Mouse (Mus musculus) activated CD4-positive, CD25-positive, alpha-beta regulatory T cell, adult 4 months (primary cell): ENCODE measurements around the gene Pmepa1. TPM values are rescaled to one million over a fixed set of nuclear protein-coding genes. Genes with fewer than 3 reads are reported as not detected.

ENCODE experiments used
- ATAC-seq: one replicate; pipeline ENCODE4 v1.8.0; 2017
- polyA plus RNA-seq, 2 experiments: library from polyadenylated mRNA; unstranded; fragments of 100-300 nt; shearing (Covaris generic); gene quantifications; one replicate each; pipeline ENCODE4 v1.2.1; 2017

Gene Pmepa1
- polyA plus RNA-seq, 2 experiments from 2014 or later, result 8.8 to 12.2 TPM

GRCm38 (mm10) chr2:173224832-173225231, 51.5 kb downstream of the Pmepa1 start:
- ATAC-seq, result no peak

GRCm38 (mm10) chr2:173224097-173224496, 52.2 kb downstream of the Pmepa1 start:
- ATAC-seq, result no peak

DNA sequence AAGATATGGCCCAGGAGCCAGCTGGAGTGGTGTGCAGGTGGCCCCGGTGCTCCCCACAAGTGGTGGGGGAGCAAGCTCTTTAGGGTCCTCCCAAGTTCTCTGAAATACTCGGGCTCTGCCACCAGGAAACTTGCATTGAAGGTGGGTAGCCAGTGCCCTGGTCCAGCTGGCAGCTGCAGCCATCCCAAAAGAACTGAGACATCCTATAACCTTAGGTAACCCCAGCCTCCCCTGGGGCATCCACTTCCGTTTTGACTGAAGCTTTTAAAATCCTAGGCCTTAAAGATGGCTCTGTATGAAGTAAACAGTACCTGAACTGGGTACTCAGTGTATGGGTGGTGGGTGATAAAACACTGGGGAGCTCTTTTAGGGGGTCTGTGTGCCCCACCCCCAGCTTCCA, 52.8 kb downstream of the Pmepa1 start:
- ATAC-seq, result no peak

GRCm38 (mm10) chr2:173220754-173221153, 55.6 kb downstream of the Pmepa1 start:
- no peak for ATAC-seq

- ATAC-seq, result peak; percentile 13
Measured at GRCm38 (mm10) chr2:173219256-173219954, 56.9 kb downstream of the Pmepa1 start.

DNA sequence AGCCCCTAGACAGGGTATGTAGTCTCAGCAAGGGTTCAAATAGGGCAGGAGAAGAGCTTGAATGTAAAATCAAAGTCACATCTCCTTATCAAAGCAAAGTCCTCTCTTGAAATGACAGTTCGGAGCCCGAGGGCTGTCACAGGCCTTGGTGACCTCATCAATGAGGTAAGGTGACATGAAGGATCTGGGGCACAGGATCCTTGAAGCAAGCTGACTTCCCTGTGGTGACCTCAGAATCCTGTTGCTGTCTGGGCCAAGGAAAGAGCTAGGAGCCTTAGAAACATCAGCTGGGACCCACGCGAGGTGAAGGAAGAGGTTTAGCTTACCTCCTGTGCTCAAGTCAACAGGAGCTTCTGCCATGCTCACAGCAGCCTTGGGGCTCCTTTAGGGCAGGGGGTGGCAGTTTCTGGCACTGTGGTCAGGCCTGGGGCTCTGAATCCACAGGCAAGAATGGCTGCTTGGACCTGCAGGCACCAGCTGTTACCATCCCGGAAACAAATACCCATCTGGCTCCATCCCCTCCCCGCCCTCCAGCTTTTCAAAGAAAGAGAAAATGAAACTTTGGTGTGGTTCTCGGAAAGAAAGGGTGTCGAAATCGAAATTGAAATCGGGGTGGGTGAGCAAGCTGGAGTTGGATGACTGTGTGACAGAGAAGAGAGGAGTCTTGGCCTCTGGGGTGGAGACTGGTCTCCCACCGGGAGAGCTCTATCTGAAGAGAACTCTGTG, 57.8 kb downstream of the Pmepa1 start, which contains the start of gene Zbp1:
Zbp1 (minus strand) TSS at position 508 of the 726 bp plus-strand sequence.
- peak; percentile 96 for ATAC-seq

DNA sequence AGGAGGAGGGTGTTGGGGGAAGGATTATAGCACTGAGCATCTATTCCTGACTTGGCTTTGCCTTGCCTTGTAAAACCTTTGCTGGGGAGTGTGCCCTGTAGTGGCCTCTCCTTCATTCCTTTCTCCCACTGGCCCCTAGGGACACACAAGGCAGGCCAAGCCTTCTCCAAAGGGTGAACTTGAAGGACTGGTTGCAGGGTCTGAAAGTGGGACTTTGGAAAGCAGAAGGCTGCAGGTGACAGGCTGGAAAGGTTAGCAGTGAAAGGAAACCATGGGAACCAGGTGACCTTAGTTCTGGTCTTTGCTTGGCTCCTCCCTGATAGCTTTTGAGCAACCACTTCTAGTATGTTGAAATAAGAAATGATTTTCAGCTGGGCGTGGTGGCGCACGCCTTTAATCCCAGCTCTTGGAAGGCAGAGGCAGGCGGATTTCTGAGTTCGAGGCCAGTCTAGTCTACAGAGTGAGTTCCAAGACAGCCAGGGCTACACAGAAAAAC, 58.5 kb downstream of the Pmepa1 start:
- ATAC-seq, result no peak

DNA sequence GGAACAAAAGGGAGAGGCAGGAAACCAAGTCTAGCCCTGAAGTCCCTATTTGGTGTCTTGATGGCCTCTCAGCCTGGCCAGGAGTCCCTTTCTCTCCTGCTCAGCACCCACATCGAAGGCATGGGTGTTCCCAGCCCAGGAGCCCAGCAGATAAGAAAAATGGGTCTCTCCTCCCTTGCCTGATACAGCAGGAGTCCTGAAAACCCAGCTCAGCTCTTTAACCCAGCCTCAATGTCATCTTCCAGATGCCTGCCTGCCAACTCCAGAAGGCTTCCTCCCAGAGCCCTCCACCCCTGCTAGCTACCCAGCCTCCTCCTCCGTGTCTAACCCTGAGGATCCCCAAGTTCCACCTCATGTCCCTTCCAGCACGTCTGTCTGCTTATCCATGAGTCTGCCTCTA, 59.1 kb downstream of the Pmepa1 start:
- no peak for ATAC-seq

DNA sequence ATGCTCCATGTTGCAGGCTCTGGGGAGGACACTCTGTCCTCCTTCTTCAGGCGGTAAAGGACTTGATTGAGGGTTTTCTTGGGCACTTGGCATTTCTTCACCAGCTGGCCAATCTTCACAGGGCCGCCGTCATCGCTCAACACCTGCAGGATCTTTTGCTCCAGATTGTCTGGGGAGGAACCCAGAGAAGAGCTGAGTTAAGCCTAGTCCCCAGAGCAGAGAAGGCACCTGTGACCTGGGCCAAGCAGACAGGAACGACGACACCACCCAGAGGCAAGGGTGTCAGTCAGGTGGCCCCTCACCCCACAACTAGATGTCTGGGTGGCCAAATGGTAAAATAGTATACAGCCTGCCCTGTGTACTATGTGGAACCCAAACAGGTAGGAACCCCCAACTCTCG, 59.5 kb downstream of the Pmepa1 start:
- ATAC-seq, result no peak

GRCm38 (mm10) chr2:173212227-173212626, 64.1 kb downstream of the Pmepa1 start:
- ATAC-seq, result no peak

DNA sequence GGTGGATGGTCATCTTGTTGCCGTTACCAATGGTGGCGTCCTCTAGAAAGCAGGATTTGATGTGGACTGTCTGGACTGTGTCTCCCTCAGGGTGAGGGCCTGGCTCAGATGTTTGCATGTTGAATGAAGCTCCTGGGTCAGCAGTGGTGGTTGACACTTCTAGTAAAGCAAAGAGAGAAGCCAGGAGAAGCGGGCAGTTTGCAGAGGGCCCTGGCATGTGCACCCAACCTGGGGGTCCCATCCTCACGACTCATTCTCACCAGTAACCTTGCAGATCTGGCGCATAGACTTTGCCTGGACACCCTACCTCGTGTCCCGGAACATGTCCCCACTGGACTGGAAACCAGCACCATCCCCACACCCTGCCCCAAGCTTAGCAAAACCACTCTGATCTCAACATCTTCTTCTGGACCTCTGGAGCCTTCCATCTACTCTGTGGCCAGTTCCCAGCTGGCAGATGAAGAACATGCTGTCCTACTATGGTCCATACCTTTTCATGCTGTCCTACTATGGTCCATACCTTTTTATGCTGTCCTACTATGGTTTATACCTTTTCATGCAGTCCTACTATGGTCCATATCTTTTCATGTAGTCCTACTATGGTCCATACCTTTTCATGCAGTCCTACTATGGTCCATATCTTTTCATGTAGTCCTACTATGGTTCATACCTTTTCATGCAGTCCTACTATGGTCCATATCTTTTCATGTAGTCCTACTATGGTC, 67.1 kb downstream of the Pmepa1 start:
- no peak for ATAC-seq

DNA sequence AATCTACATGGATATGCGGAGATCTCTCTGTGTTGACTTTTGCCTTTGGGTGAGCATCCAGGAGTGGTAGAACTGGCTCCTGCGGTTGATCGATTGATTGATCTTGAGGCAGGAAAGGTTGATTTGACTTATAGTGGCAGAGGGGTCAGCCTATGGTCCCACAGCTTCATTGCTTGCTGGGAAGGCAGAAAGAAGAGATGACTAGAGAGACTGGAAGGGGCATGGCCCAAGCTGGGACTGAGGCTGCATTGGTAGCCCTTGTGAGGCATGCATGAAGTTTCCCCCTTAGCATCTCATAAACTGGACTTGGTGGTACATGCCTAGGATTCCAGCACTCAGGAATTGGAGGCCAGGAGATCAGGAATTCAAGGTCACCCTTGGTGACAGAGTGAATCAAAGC, 69.3 kb downstream of the Pmepa1 start:
- no peak for ATAC-seq

DNA sequence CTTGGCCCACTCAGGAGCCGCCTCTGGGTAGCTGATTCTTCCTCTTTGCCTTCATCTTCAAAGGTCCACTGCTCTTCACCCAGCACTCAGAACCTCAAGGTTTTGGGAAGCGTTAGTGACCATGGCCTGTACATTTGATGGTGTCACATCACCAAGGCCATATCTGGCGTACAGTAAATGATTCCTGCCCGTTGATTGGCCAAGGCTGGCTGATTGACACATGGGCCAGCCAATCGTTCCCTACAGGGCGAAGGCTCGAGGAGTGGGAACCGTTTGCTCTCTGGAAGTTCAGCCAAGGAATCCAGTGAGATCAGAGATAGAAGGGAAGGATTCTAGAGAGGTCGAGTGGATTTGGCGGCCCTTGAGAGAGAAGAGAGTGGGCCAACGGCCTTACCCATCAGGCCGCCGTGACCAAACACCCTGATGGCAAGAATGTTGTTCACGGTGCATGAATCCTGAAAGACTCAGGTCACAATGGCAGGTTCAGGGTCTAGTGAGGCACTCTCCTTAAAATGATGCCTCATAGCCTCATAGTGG, 70.7 kb downstream of the Pmepa1 start:
- no peak for ATAC-seq

DNA sequence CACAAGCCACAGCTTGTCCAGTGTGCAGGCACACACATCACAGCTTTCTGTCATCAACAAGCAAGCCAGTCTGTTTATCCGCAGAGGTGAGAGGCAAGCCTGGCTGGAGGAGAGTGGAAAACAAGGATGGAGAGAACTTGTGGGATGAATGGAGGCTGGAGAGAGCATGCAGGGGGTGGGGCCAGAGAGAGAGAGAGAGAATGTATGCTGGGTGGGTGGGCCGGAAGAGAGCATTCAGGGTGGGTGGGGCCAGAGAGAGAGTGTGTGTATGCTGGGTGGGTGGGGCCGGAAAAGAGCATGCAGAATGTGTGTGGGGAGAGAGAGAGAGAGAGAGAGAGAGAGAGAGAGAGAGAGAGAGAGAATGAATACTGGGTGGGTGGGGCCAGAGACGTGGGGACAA, 71.7 kb downstream of the Pmepa1 start:
- no peak for ATAC-seq

GRCm38 (mm10) chr2:173203726-173204125, 72.6 kb downstream of the Pmepa1 start:
- no peak for ATAC-seq

DNA sequence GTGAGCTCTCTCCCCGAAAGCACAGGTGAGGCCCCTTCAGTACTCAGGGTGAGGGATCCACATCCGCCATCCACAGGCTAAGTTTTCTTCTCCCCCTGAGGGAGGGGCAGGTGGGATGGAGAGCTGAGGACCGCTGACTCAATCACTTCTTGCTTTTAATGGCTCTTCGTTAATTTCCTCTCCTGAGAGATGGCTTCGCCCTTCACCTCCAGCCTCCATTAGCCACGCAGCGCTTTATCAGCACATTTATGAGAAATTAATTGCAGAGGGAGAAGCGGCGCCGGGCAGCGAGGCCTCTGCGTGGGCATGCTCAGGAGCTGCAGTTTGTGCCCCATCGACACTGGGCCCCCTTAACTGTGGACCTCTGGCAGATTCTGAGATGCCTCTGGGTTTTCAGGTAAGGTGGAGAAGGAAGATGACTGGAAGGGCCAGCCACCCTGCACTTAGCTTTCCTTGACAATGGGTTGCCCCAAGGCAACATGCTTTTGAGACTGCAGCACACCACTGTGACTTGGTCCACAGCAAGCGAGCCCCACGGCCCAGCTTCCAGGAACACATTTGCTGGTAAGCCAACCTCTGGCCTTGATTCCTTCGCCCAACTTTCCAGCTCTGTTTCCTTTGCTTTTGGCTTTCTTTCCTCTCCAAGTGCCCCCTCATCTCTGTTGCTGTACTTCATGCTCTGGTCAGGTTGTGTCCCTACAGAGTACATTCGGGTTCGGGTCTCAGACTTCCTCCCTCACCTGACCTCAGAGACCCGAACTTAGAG, 73.2 kb downstream of the Pmepa1 start:
- no peak for ATAC-seq

- ATAC-seq, result no peak
Measured at GRCm38 (mm10) chr2:173194796-173195195, 81.5 kb downstream of the Pmepa1 start.

DNA sequence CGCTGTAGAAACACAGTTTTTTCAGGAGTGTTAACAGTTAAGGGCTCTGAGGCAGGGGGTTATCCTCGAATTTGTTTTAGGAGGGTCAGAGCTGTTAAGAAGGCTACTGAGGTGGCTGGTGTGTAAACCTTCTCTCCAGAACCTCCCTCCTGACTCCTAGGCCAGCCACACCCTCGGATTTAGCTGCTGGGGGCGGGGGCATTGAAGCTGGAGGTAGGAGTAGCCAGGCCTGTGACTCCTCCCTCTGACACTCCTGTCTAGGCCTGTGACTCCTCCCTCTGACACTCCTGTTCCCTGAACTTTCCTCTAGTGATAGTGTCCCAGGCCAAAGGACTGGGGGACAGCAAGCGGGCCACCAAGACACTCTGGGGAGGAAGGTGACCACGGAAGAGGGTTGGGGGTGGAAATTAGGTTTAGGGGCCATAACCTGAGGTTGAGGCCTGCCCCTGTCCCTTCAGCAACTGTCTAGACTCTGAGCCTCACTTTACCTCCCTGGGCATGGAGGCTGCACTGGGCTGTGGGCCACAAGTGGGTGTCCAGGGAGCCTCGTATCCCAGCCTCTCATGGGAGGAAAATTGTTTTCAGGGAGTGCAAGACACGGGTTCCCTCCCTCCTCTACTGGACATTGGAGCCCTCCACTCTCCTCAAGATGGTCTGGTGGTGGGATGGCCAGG, 89.0 kb downstream of the Pmepa1 start:
- no peak for ATAC-seq

DNA sequence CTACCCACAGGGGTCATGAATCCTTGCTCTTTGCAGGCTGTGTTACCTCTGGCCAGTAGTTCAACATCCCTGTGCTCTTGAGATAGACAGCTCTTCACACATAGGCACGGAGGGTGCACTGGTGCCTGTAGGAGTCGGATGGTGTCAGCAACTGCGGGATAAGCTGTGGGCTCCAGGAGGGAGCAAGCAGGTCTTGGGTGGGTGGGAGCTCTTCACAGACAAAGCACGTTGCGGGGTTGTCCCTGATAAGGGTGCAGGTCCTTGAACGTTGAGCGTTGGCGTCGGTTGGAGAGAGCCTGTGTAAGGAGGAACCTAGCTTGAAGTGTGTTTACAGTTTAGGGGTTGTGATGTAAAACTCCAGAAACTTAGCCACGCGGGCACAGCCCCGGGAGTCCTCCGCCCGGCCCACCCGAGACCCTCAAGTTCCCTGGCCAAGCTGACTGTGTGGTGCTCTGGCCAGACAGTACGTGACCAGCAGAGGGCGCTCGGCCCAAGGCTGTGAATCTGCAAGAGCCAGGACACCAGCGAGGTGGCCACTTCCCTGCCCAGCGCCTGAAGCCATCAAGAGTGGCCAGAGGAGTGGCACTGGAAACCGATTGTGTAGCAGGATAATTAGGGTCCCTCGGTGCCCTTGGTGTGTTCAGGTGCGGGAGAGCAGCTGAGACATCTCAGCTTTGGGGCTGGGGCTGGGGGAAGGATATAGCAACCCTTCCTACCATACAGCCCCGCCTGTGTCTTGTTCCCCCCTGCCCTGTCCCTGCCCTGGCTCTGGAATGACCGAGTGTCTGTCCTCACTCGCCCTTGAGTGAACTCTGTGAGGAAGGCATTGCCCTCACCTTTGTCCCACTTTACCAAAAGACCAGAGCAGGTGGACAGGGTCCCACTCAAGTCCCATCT, 90.0 kb downstream of the Pmepa1 start:
- ATAC-seq, result peak; percentile 56

DNA sequence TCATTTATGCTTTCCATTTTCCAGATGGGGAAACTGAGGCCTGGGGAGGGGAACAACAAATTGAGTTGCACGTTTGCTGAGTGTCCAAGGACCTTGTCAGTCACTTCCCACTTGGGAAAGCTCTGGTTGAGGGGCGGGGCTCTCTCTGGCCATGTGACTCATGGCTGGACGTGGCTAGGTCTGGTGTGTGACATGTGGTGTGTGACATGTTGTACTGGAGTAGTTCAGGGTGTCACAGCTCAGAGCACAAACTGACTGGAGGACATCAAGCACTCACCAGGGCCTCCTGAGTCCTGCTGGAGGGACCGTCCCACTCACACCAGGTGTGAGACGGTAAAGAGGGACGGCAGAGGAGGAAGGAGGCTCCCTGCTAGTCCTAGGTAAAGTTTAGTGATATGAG, 91.1 kb downstream of the Pmepa1 start:
- no peak for ATAC-seq
